10 mouse cellular contexts compared by ENCODE assay signal in genomic region chrX:37022690-37023089, GRCm38 (mm10). TPM values are rescaled to one million over a fixed set of nuclear protein-coding genes. Genes with fewer than 3 reads are reported as not detected.
A peak's percentile ranks its signal among the peaks of the same experiment; 100 is the strongest.
DNase-seq lines count a peak whose midpoint lies in the region; ATAC-seq and TF ChIP-seq lines count a peak whose summit lies in the region.
"Had no signal": no experiment of that assay in that cellular context is flagged by ENCODE, and none has a peak within 500 bp of the region (broad histone marks: within the 10 kb centered on the region; RNA-seq: fewer than 3 reads in every experiment).

No protein-coding gene starts in this region.

- no peaks in the 10 kb centered on the region for H3K4me1 ChIP-seq in hindbrain, embryonic 14.5 days (replicated peaks; ENCODE audit: control insufficient read depth, insufficient read depth, low read length)
- H3K4me1 ChIP-seq in hindbrain, embryonic 13.5 days (replicated peaks): no peaks in the 10 kb centered on the region
- H3K4me1 ChIP-seq: embryonic facial prominence, embryonic 12.5 days; midbrain, embryonic 12.5 days had no signal

- intact Hi-C loops in left cerebral cortex, adult 2 months (cut with DNase I): loop anchor here (2.0 to 5.0 kb wide), 3 partner anchors 35 to 110 kb away; no protein-coding TSS in a partner anchor

- H3K4me2 ChIP-seq in hindbrain, embryonic 14.5 days (replicated peaks): no peak overlapping the region
- no peak overlapping the region for H3K4me2 ChIP-seq in hindbrain, embryonic 13.5 days
- H3K4me2 ChIP-seq: embryonic facial prominence, embryonic 12.5 days; midbrain, embryonic 12.5 days had no signal

- no peak overlapping the region for H3K27ac ChIP-seq in hindbrain, embryonic 14.5 days
- H3K27ac ChIP-seq in hindbrain, embryonic 13.5 days: no peak overlapping the region
- no peak overlapping the region for H3K27ac ChIP-seq in left cerebral cortex, adult 2 months
- H3K27ac ChIP-seq: embryonic facial prominence, embryonic 12.5 days; midbrain, embryonic 12.5 days had no signal

- no peak overlapping the region for H3K9ac ChIP-seq in hindbrain, embryonic 14.5 days
- H3K9ac ChIP-seq in hindbrain, embryonic 13.5 days: no peak overlapping the region
- H3K9ac ChIP-seq: embryonic facial prominence, embryonic 12.5 days; midbrain, embryonic 12.5 days had no signal

- no peak for ATAC-seq in hindbrain, embryonic 14.5 days (ENCODE audit: low FRiP score)
- ATAC-seq in hindbrain, embryonic 13.5 days (ENCODE audit: low FRiP score): no peak
- peak; percentile 40 for ATAC-seq in activated CD4-positive, CD25-positive, alpha-beta regulatory T cell, adult 4 months

- H3K9me3 ChIP-seq in hindbrain, embryonic 14.5 days (ENCODE audit: control insufficient read depth, low read length): no peaks in the 10 kb centered on the region
- no peaks in the 10 kb centered on the region for H3K9me3 ChIP-seq in hindbrain, embryonic 13.5 days
- H3K9me3 ChIP-seq: embryonic facial prominence, embryonic 12.5 days; midbrain, embryonic 12.5 days had no signal

- no peaks in the 10 kb centered on the region for H3K27me3 ChIP-seq in hindbrain, embryonic 14.5 days (ENCODE audit: control insufficient read depth, insufficient read depth, low read length)
- H3K27me3 ChIP-seq in hindbrain, embryonic 13.5 days: no peaks in the 10 kb centered on the region
- H3K27me3 ChIP-seq: embryonic facial prominence, embryonic 12.5 days; midbrain, embryonic 12.5 days had no signal

- peak; percentile 77 for DNase-seq in hindbrain, embryonic 14.5 days (ENCODE audit: low spot score)
- peak; percentile 68 to 80 for DNase-seq in cerebellum, postnatal 25 days
- DNase-seq in gastrocnemius, postnatal 4 days (ENCODE audit: low spot score in 2 of 2): peak; percentile 47 to 48
- DNase-seq in left cerebral cortex, adult 2 months (ENCODE audit: extremely low spot score in 1 of 2, low spot score in 2 of 2): peak; percentile 61 to 66
- peak; percentile 51 to 68 for DNase-seq in natural killer cell, adult 2 months (ENCODE audit: low spot score in 2 of 2)
- DNase-seq in testis, postnatal 14 days (ENCODE audit: low spot score): peak; percentile 9

- H3K36me3 ChIP-seq in hindbrain, embryonic 14.5 days (replicated peaks; ENCODE audit: control insufficient read depth, insufficient read depth): no peaks in the 10 kb centered on the region
- H3K36me3 ChIP-seq in hindbrain, embryonic 13.5 days: no peaks in the 10 kb centered on the region
- H3K36me3 ChIP-seq: embryonic facial prominence, embryonic 12.5 days; midbrain, embryonic 12.5 days had no signal

- WGBS in hindbrain, embryonic 14.5 days: 16% methylated on average over 3 of the region's 3 CpGs
- 12% methylated on average over 3 of the region's 3 CpGs for WGBS in hindbrain, embryonic 13.5 days

- no peak overlapping the region for H3K4me3 ChIP-seq in hindbrain, embryonic 14.5 days (replicated peaks; ENCODE audit: low read length)
- H3K4me3 ChIP-seq in hindbrain, embryonic 13.5 days: no peak overlapping the region
- H3K4me3 ChIP-seq in left cerebral cortex, adult 2 months: no peak overlapping the region
- H3K4me3 ChIP-seq: embryonic facial prominence, embryonic 12.5 days; midbrain, embryonic 12.5 days had no signal

- TF ChIP-seq CTCF in left cerebral cortex, adult 2 months (IDR thresholded peaks at IDR 0.05): peak; percentile 86

RNA-seq across cellular contexts. Expression of gene Sowahd, which starts 26.0 kb away (rescaled TPM):
- not detected in 2 replicates for polyA plus RNA-seq in hindbrain, embryonic 14.5 days (2014; fragmentation: Nextera tagmentation; extraction: Ambion mirVana)
- polyA plus RNA-seq in hindbrain, embryonic 13.5 days (2015; fragmentation: Nextera tagmentation; extraction: Ambion mirVana): 0.10 TPM in 1 of 2 replicates, not detected in the other
- not detected for polyA plus RNA-seq in activated CD4-positive, CD25-positive, alpha-beta regulatory T cell, adult 4 months (2017; shearing (Covaris generic))
- under 1 TPM in 1 of 2 experiments, not detected in 1; 0.34 TPM for total RNA-seq in gastrocnemius, postnatal 4 days (2021)
- not detected for total RNA-seq in left cerebral cortex, adult 2 months (2021)
- polyA plus RNA-seq: embryonic facial prominence, embryonic 12.5 days; midbrain, embryonic 12.5 days had no signal

RNA-seq across cellular contexts. Expression of gene Sept6, which starts 31.1 kb away (rescaled TPM):
- 70.7 and 76.1 TPM in 2 replicates for polyA plus RNA-seq in hindbrain, embryonic 14.5 days (2014; fragmentation: Nextera tagmentation; extraction: Ambion mirVana)
- 76.5 TPM in 2 replicates for polyA plus RNA-seq in hindbrain, embryonic 13.5 days (2015; fragmentation: Nextera tagmentation; extraction: Ambion mirVana)
- 100 to 1,000 TPM; 146 to 160 TPM for polyA plus RNA-seq in activated CD4-positive, CD25-positive, alpha-beta regulatory T cell, adult 4 months (2017; shearing (Covaris generic))
- total RNA-seq in gastrocnemius, postnatal 4 days (2021): 10 to 100 TPM; 24.9 to 26.2 TPM
- total RNA-seq in left cerebral cortex, adult 2 months (2021): 10 to 100 TPM; 56.9 to 59.2 TPM

Comparison
In these comparisons a context has a peak if more than half of its experiments do, and no peak if none do; other contexts are left out.
1. DNase-seq: peak in every context shown above with its lines; median percentile 77 in hindbrain, embryonic 14.5 days; 74 in cerebellum, postnatal 25 days; 64 in left cerebral cortex, adult 2 months; 60 in natural killer cell, adult 2 months; 48 in gastrocnemius, postnatal 4 days; 9 in testis, postnatal 14 days.